Mouse (Mus musculus): Measurements from ENCODE around the gene Ptgfrn.

Gene Ptgfrn

DNA sequence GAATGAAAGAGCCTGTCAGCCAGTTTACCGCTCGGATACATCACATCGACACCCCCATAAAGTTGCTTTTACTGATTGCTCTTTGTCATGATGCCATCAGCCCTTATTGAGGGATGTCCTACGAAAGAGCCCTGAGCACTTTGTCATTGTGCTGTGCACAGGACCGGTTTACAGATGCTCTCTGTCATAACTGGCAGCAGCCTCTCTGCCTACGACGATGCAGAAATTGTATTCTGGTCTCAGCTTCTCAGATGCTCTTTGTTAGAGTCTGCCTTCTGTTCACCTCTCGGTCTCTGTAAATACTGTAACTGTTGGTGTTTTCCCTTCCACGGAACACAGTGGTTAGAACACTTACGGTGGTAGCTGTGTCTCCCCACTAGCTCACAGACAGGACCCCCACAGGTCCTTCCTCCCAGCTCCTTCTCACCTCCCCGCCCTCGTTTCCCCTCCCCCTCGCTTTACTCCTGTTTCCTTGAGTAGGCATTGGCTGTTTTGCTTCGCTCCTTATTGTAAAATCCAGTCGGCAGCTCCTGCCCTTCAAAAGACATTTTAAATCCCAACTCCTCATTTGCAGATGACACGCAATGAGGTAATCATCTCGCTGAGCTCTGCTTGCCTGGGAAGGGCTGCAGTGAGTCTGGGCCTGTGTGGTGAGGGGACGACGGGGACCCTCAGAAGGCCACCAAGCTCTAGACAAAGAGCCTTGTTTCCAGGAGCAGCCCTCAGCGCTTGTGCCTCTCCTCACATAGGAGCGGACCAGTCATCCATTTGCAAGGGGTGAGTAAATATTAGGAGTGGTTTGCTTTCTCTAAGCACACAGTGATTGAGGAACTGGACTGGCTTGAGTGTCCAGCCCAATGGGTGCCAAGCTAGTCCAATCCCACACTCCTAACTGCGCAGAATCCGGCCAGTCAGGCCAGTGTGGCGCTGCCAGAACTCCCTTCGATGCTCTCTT lies 6.6 kb upstream of the Ptgfrn start:
- no peak for DNase-seq (ENCODE audit: low spot score)

DNA sequence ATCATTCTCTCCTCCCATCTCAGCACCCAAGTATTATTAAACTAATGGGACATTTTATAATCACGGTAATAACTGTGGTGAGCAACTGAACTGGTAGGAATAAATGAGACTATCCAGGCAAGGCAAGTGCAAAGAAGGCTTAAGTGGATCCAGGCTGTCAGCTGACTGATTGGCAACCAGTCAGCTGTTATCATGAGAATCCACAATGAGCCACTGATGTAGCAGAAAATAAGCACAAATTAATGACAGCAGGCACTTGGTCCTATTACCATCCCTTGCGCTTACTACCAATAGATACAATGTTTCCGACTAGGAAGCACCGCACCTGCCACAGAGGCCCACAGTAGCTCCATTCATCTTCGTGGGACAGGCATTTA lies 2.4 kb upstream of the Ptgfrn start:
- no peak for DNase-seq (ENCODE audit: low spot score)

DNA sequence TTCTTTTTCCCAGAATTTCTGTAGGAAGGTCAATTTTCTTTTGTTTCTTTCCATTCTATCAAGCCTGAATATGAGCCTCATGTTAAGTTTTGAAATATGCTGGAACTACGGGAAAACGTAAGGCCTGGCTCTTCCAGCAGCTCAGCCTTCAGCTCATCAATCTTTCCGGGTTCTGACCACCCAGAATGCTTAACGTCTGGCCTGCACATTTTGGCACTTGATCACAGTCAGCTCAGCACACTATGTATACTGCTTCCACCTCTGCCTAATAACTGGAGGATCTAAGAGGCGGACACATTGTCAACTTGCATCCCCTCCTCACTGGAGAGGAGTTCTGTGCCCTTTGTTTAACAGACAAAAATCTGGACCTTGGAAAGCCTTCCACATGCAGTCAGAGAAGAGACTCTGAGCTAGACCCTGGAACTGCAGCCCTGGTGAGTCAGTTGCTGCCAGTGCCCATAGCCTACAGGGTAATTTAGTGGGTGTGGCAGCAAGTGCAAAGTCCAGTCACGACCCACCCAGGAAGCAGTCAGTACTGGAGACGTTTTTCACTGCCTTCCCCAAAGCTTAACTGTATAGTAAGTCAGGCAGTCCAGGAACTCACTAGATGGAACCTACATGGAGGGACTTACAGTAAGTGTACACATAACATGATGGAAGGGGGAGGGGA lies 1.9 kb upstream of the Ptgfrn start:
- DNase-seq (ENCODE audit: low spot score) = no peak

DNA sequence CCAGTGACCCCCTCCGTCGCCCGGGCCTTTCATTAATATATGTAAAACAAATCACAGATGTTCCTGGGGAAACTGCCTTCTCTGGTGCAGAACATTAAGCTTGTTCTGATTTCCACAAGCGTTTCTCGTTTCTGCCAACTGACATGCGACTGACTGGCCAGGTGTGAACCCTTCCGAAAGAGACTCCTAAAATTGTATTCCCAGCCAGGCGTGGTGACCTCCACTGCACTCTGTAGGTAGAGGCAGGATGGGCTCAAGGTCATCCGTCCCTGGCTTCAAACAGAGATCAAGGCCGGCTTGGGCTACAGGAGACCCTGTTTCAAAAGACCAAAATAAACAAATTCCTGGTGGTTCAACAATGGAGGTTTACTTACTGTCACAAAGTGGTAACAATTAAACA lies 1.2 kb upstream of the Ptgfrn start:
- DNase-seq (ENCODE audit: low spot score) = no peak

DNA sequence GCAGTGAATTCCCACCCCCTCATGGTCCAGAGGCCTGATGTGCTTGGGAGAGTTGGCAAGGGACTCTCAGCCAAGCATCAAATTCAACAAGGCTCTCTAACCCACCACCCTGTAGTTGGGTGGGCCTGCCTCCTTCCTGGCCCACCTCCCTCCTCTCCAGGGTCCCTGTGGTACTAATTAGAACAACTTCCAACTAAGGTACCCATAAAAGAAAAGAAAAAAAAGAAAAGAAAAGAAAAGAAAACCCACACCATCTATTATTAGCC lies 693 bp upstream of the Ptgfrn start:
- DNase-seq (ENCODE audit: low spot score) = no peak

DNA sequence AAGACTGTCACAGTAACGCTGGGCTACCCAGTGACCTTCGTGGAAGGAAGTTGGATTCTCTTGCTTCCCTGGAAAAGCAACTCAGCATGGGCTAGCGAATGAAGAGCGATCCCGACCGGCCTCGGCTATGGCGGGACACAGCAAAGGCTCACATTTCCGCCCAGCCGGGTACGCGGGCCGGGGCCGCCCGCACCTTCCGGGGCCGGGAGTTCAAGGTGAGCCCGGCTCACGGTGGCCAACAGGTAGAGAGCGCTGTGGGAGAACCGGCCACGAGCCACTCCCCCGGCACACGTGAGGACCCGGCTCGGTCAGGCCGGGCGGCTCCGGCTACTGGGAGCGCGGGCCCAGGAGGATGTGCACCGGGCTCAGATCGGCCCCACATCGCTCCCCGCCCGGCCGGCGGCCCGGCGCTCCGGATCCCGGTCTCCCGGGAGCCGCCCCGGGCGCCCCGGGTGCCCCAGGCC lies 488 bp downstream of the Ptgfrn start:
- DNase-seq (ENCODE audit: low spot score) = peak; percentile 69

DNA sequence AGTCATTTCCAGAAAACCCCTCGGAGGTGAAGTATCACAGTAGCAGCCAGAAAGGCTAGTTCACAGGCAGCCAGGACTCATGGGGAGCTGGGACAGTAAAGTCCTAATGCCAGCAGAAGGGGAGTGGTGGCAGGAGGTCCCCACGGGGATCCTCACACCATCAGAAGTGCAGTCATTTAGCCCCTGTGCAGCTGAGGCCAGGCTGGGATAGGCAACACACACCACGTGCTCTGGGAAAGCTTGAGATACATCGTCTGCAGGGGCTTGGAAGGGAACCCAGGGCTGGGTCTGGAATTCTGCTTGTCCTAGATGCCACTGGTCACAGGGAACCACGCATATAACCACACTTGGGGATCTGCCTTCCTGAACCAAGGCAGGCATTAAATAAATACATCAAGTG lies 1.2 kb downstream of the Ptgfrn start:
- DNase-seq (ENCODE audit: low spot score) = no peak

DNA sequence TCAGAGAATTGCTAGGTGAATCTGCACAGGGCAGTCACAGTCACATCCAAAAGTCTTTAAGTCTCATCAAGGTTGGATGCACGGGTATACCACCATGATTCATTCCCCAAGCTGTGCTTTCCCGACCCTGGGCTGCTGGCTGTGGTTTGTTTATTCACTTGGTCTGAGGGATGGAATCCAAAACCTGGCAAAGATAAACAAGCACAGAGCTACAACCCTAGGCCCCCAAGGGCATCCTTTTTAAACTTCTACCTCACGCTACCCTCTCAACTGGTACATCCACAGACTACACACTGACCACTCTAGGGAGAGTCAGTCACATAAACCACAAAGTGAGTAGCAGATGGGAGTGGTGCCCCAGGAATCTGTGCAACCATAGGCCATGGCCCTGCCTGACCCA lies 1.8 kb downstream of the Ptgfrn start:
- DNase-seq (ENCODE audit: low spot score) = no peak

DNA sequence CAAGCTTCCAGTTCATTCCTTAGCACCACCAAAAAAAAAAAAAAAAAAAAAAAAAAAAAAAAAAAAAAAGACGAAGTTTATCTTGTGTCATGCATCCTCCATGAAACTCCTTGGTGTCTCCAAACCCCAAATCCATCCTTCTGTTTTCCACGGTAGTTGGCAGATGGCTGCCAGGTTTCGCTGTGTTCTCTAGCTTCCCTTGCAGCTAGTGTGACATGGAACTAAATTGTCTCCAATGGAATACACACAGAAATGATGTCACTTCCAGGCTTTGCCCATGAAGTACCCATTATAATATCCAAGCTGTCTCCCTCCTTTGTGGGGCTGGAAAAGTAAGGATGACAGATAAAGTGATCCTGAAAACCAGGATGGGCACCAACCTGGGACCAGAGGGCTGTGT lies 3.8 kb downstream of the Ptgfrn start:
- no peak for DNase-seq (ENCODE audit: low spot score)

DNA sequence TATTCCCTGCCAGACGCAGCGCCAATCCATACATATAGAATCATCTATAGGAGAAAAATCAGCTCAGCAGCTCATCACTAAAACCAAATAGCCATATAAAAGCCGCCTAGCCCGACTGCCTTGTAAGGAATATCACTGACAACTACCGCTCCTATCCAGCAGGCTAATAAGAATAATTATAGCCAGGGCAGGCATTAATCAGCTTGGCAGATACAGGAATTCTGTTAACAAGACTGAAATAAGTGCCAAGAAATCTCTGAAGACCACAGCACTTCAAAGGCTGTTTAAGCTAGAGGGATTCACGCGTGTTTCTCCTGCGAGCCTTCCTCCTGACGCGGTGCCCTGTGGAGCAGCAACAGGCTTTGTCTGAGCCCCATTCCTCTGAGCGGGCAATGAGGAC lies 4.6 kb downstream of the Ptgfrn start:
- no peak for DNase-seq (ENCODE audit: low spot score)

DNA sequence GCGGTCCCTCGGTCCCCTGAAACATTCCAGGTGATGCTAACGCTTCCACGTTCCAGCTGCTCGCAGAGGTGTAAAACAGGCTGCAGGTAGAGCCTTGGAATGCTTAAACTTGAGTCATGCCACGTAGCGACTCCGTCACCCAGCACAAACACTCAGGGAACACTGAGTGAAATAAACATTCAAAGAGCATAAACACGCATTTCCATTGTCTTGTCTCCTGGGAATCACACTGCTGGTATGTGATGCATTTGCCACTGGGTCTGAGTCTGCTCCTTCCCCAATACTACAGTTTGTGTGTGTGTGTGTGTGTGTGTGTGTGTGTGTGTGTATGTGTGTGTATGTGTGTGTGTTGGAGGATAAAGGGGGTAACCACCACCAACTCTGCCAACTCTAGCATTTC lies 5.2 kb downstream of the Ptgfrn start:
- DNase-seq (ENCODE audit: low spot score) = no peak

DNA sequence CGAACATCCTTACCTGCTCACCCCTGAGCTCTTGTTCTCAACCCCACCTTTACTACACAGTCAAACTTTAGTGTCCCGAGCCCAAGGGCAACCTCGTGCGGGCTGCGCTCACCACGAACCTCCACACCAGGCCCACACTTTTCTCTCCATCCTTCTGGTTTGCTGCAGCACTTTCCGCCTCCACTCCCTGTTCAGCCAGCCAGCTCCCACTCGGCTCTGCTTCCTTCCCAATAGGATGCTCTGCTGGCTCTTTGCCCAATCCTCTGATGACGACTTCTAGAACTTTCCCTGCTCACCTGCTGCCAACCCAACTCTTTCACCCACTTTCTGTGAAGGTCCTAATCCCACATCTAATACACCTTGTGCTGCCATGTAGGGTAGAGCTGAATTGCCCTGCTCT lies 6.3 kb downstream of the Ptgfrn start:
- DNase-seq (ENCODE audit: low spot score) = no peak

DNA sequence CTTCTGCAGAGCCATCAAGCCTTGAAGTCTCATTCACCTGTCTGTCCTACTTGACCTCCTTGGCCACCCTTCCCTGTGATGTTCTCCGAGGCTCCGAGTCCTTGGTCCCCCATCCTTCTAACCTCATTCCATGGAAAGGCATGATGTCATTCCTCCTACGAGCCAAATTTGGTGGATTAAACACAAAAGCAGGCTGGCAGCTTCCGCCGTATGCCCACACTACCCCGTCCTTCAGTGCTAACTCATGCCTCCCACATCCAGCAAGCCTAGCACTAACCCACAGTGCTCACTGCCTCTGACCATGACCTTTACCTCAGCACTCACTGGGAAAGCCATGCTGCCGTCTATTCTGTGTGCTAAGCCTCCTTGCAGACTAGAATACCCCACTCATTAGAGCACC lies 8.0 kb downstream of the Ptgfrn start:
- peak; percentile 25 for DNase-seq (ENCODE audit: low spot score)

DNA sequence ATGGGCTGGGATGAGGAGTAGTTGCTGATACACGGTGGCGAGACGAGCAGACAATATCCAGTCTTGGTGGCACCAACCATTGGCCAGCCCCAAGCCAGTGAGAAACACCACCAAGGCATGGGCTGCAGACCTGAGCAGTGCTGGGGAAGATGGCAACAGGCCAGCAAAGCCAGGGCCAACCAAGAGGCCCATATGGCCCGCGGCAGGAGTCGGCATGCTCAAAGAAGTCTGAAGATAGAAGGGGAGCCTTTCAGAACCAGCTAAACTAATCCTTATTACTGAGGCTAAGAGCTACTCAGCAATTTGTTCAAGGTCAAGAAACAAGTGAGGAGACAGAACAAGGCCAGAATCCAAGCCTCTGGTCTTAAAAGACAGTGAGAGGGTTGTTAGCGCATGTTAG lies 8.9 kb downstream of the Ptgfrn start:
- no peak for DNase-seq (ENCODE audit: low spot score)

DNA sequence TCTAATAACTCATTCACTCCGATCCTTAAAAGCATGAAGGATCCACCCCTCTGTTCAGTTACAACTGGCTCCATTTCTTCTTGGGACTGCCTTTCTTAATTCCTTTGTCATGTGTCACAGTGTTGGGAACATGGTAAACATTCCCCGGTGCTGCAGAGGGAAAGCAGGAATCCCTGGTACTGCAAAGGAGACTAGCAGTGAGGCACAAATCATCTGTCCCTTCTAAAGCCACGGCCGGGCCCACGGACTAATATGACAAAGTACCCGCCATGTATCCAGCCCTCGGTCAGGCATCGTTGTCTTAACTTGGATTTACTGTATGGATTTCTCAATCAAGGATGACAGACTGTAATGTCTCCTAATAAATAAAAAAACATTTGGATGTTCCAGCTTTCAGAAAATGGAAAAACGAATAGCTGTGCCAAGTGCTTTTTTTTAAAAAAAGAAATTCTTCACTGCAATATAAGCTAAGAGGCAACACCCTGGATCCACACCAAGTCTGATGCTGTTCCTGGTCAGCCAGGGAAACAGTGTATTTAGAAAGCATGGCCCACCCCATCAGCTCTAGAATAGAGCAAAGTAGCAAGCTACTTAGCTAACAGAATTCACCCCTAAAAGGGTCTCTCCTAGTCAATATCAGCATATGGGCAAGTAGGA lies 10.2 kb downstream of the Ptgfrn start:
- no peak for DNase-seq (ENCODE audit: low spot score)

DNA sequence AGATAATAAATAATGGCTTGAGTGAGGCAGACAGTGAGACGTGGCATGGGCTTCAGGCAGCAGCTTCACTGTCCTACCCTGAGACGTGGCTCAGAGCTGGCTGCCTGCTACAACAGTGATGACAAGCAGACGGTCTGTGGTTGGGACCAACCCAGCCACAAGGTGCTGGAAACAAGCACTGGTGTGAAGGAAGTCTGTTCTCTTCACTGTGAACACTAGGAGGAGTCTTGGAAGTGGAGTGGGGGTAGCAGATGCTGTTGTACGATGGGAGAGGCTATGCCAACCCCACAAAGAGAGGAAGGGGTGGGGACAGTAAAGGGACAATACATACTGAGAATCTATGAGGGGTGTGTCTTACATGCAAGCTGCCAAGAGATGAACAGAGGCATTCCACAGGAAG lies 12.0 kb downstream of the Ptgfrn start:
- no peak for DNase-seq (ENCODE audit: low spot score)

DNA sequence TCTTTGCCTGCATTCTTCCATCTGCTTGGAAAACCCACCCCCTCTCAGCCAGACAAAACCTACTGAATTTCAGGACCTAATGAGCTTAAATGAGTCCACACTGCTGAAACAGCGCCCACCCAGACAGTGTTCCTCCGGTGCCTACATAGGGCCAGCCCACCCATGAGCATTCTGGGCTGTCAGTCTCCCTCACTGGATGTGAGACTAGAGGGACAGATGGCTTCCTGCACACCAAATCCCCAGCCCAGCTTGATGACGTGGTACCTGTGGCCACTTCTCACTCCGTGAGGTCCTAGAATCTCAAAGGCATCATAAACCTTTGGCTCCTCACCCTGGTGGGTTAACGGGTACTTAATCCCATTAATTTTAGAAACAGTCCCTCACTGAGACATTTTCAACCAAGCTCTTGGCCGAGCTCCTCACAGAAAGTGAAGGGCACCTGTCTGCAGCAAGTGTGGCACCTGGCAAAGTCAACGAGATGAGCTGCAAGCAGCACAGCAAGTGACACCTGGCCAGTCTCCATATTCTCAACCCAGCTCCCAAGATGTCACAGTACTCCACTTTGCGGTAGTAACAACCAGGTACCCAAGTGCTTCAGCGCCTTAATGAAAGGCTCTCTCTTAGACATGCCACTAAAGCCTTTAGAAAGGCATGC lies 12.8 kb downstream of the Ptgfrn start:
- no peak for DNase-seq (ENCODE audit: low spot score)

DNA sequence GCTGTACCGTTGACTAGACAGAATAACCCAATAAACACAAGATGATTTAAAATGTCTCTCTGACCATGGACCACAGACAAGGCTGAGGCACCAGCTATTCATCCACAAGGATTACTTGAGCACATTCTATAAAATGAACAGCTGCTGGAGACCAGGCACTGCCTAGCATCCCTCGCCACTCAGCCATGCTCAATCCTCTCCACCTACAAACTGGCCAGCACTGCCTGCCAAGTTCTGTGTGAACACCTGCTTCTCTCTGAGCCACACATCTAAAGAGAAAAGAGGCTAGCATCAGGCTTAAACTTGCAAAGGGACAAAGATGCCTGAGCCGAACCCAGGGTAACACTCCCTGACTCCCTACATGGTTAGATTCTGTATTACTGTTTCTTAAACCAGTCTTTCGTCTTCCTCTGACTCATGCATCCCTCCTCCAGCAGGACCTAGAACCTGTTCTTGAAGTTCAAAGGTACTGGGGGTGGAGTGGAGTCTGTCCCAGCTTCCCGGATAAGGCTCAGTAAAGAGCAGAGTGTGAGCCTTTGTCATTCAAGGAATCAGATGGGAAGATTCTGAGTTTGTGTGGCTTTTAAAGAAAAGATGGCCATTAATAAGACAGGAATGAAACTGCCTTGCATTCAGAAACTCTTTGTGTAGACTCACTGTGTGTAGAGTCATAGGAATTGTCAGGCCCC lies 14.2 kb downstream of the Ptgfrn start:
- no peak for DNase-seq (ENCODE audit: low spot score)

DNA sequence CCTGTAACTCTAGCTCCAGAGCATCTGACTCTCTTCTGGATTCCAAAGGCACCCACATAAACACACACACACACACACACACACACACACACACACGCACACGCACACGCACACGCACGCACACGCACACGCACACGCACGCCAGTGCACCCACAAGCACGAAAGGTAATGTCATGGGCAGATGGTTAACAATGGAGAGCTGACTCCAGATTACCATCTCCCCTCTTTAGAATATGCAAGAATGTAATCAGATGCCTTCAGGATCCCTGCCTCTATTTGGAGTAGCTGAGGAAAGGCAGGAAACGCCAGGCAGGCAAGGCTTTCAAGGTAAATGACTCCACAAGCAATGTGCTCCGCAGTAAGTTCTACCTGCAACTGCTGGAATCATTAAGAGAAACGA lies 17.9 kb downstream of the Ptgfrn start:
- DNase-seq (ENCODE audit: low spot score) = no peak

DNA sequence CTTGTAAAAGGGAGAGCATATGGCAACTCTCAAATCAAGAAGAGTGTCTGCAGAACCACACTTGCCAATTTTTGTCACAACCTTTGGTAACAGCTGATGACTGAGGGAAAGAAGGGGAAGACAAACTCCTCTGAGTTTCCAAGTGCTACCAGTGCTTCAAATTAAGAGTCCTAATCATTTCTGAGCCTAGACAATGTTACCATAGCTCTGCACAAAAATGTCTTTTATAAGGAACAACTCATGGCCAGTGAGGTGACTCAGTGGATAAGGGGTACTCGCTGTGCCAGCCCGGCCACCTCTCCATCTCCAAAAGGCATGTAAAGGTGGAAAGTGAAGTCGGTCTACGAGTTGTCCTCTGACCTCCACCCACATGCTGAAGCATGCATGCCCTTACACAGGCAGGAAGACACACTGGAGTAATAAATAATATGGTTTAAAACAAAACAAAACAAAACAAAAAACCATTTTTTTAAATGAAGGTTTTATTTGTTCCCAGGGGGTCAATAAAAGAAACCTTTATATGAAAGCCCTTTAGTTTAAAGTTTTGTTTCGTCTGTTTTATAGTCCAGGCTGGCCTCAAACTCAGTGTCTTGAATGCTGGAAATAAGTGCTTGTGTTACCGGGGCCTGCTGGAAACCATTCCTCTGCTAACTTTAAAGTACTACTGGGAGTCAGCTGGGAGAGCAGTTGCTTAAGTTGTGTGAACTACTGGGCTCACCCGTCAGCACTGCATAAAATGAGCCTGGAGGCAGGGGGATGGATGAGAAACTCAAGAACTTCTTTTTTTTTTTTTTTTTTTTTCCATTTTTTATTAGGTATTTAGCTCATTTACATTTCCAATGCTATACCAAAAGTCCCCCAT lies 23.3 kb downstream of the Ptgfrn start:
- DNase-seq (ENCODE audit: low spot score) = no peak

DNA sequence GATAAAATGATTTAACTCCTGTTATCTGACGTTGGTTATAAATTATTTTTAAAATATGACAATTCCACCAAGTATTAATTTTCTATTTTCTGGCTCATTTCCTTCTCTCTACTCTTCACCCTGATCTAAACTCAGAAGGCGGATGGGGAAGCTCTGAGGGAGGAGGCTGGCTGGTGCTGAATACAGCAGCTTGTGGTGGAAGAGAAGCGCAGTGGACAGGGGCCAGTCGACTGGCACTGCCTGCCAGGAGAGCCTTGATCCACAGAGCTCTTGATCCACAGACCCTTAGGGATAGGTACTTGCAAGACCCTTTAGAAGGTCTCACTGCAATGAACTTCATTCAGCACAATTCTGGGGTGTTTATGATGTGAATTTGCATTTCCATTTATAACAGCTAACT lies 29.2 kb downstream of the Ptgfrn start:
- DNase-seq (ENCODE audit: low spot score) = no peak

Measured in testis, postnatal 10 days (tissue).